Mouse (Mus musculus): ENCODE measurements around the gene Rasgef1b.

Rasgef1b gene

GRCm38 (mm10) chr5:99252203-99253135 is 476.4 kb downstream of the Rasgef1b start:
- peak; percentile 89 for DNase-seq (ENCODE audit: low read depth, low spot score)

- DNase-seq (ENCODE audit: low read depth, low spot score) = no peak
These were observed 477.3 kb downstream of the Rasgef1b start for GRCm38 (mm10) chr5:99251379-99252202.

GRCm38 (mm10) chr5:99250820-99251219 is 478.0 kb downstream of the Rasgef1b start:
- DNase-seq (ENCODE audit: low read depth, low spot score) = no peak

DNA sequence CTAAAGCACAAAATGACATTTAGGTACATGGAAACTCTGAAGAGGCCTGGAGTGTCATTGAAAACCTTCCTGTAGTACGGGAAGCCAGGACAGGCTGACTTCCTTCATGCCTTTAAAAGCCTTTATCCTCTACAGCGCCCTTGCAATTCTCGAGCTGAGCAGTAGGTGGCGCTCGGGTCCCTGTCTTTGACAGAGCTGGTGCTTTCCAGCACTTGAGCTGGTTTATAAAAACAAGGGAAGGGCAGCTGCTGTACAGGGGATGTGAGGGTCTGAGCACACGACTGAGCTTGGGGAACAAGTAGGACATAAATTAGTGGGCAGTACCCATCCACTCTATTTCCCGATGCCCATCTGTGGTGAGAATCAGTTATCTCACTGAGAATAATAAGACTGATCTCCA is 480.4 kb downstream of the Rasgef1b start:
- DNase-seq (ENCODE audit: low read depth, low spot score) = peak; percentile 94

- DNase-seq (ENCODE audit: low read depth, low spot score) = no peak
These were observed 480.9 kb downstream of the Rasgef1b start for GRCm38 (mm10) chr5:99247915-99248314.

- DNase-seq (ENCODE audit: low read depth, low spot score) = no peak
These were observed 481.4 kb downstream of the Rasgef1b start for GRCm38 (mm10) chr5:99247441-99247840.

DNA sequence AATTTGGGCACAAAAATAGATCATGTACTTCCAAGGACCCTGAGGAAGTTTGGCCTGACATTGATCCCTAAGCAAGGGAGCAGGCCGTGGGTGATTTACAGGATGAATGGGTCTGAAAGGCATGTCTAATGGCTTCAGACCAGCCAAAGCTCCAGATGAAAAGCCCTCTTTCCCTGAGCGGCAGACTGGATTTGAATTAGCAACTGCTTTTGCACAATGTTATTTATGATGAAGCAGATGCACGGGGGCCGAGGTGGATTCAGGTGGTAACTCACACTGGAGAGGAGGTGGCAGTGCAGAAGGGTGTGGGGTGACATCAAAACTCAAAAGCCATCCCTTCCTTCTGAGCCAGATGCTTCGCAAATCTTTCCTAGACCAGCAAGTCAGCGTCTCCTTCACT is 481.9 kb downstream of the Rasgef1b start:
- DNase-seq (ENCODE audit: low read depth, low spot score) = no peak

DNA sequence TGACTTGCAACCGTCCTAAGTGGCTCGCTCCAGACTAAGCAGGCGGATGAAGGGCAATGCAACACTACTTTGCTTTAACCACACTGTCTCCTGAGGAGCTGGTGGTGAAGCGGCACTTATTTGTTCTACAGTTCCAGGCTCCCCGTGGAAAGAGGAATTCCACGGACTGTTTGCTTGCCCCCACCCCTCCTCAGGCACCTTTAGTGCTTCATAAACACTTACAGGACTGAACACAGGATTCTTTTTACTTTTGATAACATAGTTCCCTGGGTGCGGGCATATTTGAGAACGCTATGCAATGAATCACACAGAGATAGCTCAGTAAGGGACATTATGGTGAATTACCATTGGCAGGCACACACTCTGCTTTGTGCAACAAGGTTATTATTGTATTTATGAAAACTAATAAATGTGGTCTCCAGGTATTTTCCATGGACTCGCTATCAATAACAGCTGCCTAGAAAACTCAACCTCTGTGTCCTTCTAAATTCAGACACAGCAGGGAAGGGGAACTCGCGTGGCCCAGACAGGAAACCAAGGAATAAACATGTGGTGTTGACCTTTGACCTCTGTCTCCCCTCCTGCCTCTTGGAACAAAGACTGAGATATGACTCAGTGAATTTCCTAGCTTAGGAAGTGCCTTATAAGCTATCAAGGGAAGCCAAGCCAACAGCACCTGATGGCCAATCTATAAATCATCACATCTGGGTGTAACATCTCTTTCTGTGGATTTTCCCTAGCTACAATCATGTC is 486.7 kb downstream of the Rasgef1b start:
- DNase-seq (ENCODE audit: low read depth, low spot score) = no peak

DNA sequence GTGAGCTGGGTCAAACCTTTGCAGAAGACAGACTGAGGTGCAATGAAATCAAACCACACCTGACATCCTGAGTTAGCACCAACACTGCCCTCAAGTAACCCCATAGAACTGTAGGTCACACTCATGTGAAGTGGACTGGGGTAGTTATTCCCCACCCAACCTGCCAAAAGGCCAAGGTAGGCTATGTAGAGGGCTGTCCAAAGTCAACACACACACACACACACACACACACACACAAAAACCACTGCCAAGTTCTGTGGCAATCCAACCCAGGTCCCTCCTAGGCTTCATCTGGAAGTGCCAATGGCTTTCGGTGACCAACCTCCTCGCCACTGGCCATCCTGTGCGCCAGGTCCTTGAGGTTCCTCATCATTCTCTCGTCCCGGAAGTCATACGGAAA is 488.4 kb downstream of the Rasgef1b start:
- no peak for DNase-seq (ENCODE audit: low read depth, low spot score)

DNA sequence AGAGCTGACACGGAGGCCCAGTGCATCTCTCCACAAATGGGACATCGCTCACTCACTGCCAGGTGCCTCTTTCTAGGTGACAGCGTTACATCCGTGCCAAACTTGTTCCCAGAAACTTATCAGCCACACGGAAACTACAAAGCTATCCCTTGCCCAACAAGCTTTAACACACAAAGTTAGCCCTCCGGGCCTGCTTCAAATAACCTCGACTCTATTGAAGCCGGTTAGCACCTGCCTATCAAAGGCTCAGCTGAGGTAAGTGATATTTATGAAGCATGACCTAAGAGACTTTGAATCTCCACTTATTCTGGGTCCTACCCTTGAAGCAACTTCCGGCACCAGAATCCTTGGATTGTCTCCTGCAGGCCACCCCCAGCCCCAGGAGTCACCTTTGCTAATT is 489.2 kb downstream of the Rasgef1b start:
- DNase-seq (ENCODE audit: low read depth, low spot score) = no peak

DNA sequence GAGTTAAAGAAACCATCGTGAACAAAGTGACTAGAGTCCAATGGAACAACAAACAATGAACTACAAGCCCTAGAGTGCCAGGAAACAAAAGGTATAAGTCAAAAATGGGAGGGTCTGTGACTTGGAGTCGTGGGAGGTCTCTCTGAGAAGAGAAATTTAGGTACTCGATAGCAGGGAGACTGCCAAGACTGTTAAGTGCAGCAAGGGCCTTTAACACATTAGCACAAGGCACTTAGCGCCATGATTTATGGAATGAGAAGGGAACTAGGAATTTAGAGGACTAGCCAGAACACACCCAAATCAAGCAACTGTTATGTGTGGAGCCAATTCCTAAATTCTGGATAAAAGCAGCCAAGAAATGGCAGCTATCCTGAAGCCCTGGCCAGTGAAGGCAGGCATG is 490.7 kb downstream of the Rasgef1b start:
- DNase-seq (ENCODE audit: low read depth, low spot score) = no peak

GRCm38 (mm10) chr5:99236888-99237752 is 491.7 kb downstream of the Rasgef1b start:
- DNase-seq (ENCODE audit: low read depth, low spot score) = peak; percentile 51

GRCm38 (mm10) chr5:99236431-99236830 is 492.4 kb downstream of the Rasgef1b start:
- no peak for DNase-seq (ENCODE audit: low read depth, low spot score)

GRCm38 (mm10) chr5:99234275-99234674 is 494.6 kb downstream of the Rasgef1b start:
- DNase-seq (ENCODE audit: low read depth, low spot score) = no peak

GRCm38 (mm10) chr5:99233176-99233575 is 495.7 kb downstream of the Rasgef1b start:
- no peak for DNase-seq (ENCODE audit: low read depth, low spot score)

- no peak for DNase-seq (ENCODE audit: low read depth, low spot score)
These were observed 496.5 kb downstream of the Rasgef1b start for GRCm38 (mm10) chr5:99232410-99232809.

GRCm38 (mm10) chr5:99230476-99230875 is 498.4 kb downstream of the Rasgef1b start:
- DNase-seq (ENCODE audit: low read depth, low spot score) = no peak

- DNase-seq (ENCODE audit: low read depth, low spot score) = no peak
These were observed 501.5 kb downstream of the Rasgef1b start for GRCm38 (mm10) chr5:99227361-99227760.

- DNase-seq (ENCODE audit: low read depth, low spot score) = no peak
These were observed 504.3 kb downstream of the Rasgef1b start for GRCm38 (mm10) chr5:99224571-99225011.

- DNase-seq (ENCODE audit: low read depth, low spot score) = no peak
These were observed 504.9 kb downstream of the Rasgef1b start for GRCm38 (mm10) chr5:99223869-99224498.
